Mouse (Mus musculus) heart, embryonic 16.5 days (tissue): Measurements from ENCODE around the gene Pgap1. TPM values are rescaled to one million over a fixed set of nuclear protein-coding genes. Genes with fewer than 3 reads are reported as not detected.

Experiments
- ATAC-seq: fragments of 200-750 bp; cut with Nextera tagmentation; replicated peaks from 2 replicates; pipeline ENCODE4 v1.8.0; 2017; ENCODE audit warnings: moderate number of reproducible peaks; ENCODE audit not compliant: insufficient read depth, low FRiP score; ENCODE audit errors: extremely low read depth
- H3K27ac ChIP-seq: fragments of 300-500 bp; sonication (generic); 2 replicates; pipeline ENCODE4 v1.5.1; 2014; ENCODE audit warnings: mild to moderate bottlenecking, low read length, control low read depth, moderate library complexity
- H3K27me3 ChIP-seq: fragments of 300-500 bp; sonication (generic); 2 replicates; pipeline ENCODE4 v1.6.1; 2014; ENCODE audit warnings: low read length, mixed read lengths; ENCODE audit not compliant: control insufficient read depth, insufficient read depth
- H3K36me3 ChIP-seq: fragments of 300-500 bp; sonication (generic); 2 replicates; pipeline ENCODE4 v1.6.1; 2014; ENCODE audit not compliant: control insufficient read depth, insufficient read depth
- H3K4me1 ChIP-seq: fragments of 300-500 bp; sonication (generic); 2 replicates; pipeline ENCODE4 v1.6.1; 2014; ENCODE audit warnings: low read length, mixed read lengths; ENCODE audit not compliant: control insufficient read depth, insufficient read depth
- H3K4me2 ChIP-seq: fragments of 300-500 bp; sonication (generic); 2 replicates; pipeline ENCODE4 v1.6.1; 2014; ENCODE audit warnings: low read depth, mild to moderate bottlenecking, control low read depth, low read length
- H3K4me3 ChIP-seq: fragments of 300-500 bp; sonication (generic); 2 replicates; pipeline ENCODE4 v1.5.1; 2014; ENCODE audit warnings: mild to moderate bottlenecking, control low read depth, low read length
- H3K9ac ChIP-seq: fragments of 300-500 bp; sonication (generic); 2 replicates; pipeline ENCODE4 v1.6.1; 2014; ENCODE audit warnings: low read length, control low read depth
- H3K9me3 ChIP-seq: fragments of 300-500 bp; sonication (generic); replicated peaks from 2 replicates; pipeline ENCODE4 v1.6.1; 2016; ENCODE audit warnings: low read length; ENCODE audit not compliant: control insufficient read depth
- WGBS: fragments of 180-500 bp; shearing (Covaris S2); extraction: QIAGEN DNeasy Blood & Tissue Kit; methylation state at CpG from one replicate; pipeline ENCODE4 v1.1.7; 2014; 5-methylcytosine and 5-hydroxymethylcytosine counted together
- polyA plus RNA-seq: library from polyadenylated mRNA; unstranded; fragments of >200 nt; fragmentation: Nextera tagmentation; extraction: Ambion mirVana; gene quantifications from 2 replicates; pipeline ENCODE4 v1.2.1, GENCODE M21; 2015

Pgap1 gene
- polyA plus RNA-seq, 1 experiment from 2014 or later, result 2.7 TPM

GRCm38 (mm10) chr1:54492435-54492841, 65.0 kb downstream of the Pgap1 start:
- WGBS, result 66% methylated on average over 2 of the region's 2 CpGs
- Histone ChIP-seq H3K27me3 (no peaks in the 10 kb centered on the region), H3K4me3 (no peak overlapping the region), H3K4me1 (no peaks in the 10 kb centered on the region), H3K27ac (no peak overlapping the region), H3K9ac (no peak overlapping the region), H3K36me3 (no peaks in the 10 kb centered on the region), H3K9me3 (no peaks in the 10 kb centered on the region), H3K4me2 (no peak overlapping the region)
- peak; percentile 32; the same call in 1 of the 2 replicates for ATAC-seq

GRCm38 (mm10) chr1:54484744-54485420, 72.6 kb downstream of the Pgap1 start:
- WGBS, result 96% methylated on average over 3 of the region's 3 CpGs
- no peak overlapping the region for H3K4me2 ChIP-seq
- H3K4me3 ChIP-seq, result no peak overlapping the region
- no peak for ATAC-seq
- no peaks in the 10 kb centered on the region for H3K9me3 ChIP-seq
- H3K36me3 ChIP-seq, result peaks cover 5% of the 10 kb centered on the region; the same call in 1 of the 2 replicates
- H3K4me1 ChIP-seq, result no peaks in the 10 kb centered on the region
- H3K27me3 ChIP-seq, result no peaks in the 10 kb centered on the region
- H3K27ac ChIP-seq, result no peak overlapping the region
- H3K9ac ChIP-seq, result no peak overlapping the region

- Histone ChIP-seq H3K27ac (no peak overlapping the region), H3K9ac (no peak overlapping the region), H3K27me3 (no peaks in the 10 kb centered on the region), H3K4me2 (no peak overlapping the region), H3K9me3 (0 out of 2 replicates have a peak, but pooled peaks cover 2% of the 10 kb centered on the region), H3K4me1 (no peaks in the 10 kb centered on the region), H3K36me3 (peaks cover 9% of the 10 kb centered on the region; the same call in 1 of the 2 replicates), H3K4me3 (no peak overlapping the region)
- 93% methylated on average over 12 of the region's 12 CpGs for WGBS
- no peak for ATAC-seq
Observed at GRCm38 (mm10) chr1:54480491-54480890, 77.0 kb downstream of the Pgap1 start.

- H3K27ac ChIP-seq, result no peak overlapping the region
- H3K4me2 ChIP-seq, result no peak overlapping the region
- no peaks in the 10 kb centered on the region for H3K36me3 ChIP-seq
- no peak for ATAC-seq
- no peaks in the 10 kb centered on the region for H3K27me3 ChIP-seq
- H3K9me3 ChIP-seq, result no peaks in the 10 kb centered on the region
- no peaks in the 10 kb centered on the region for H3K4me1 ChIP-seq
- no peak overlapping the region for H3K4me3 ChIP-seq
- no peak overlapping the region for H3K9ac ChIP-seq
Observed at GRCm38 (mm10) chr1:54468662-54469061, 88.8 kb downstream of the Pgap1 start.

- Histone ChIP-seq H3K4me2 (no peak overlapping the region), H3K36me3 (no peaks in the 10 kb centered on the region), H3K9ac (no peak overlapping the region), H3K9me3 (no peaks in the 10 kb centered on the region), H3K27ac (no peak overlapping the region), H3K27me3 (no peaks in the 10 kb centered on the region), H3K4me1 (no peaks in the 10 kb centered on the region), H3K4me3 (no peak overlapping the region)
- WGBS, result 94% methylated on average over 1 of the region's 1 CpGs
- ATAC-seq, result no peak
Observed at GRCm38 (mm10) chr1:54467366-54467765, 90.1 kb downstream of the Pgap1 start.

GRCm38 (mm10) chr1:54452116-54452515, 105.4 kb downstream of the Pgap1 start:
- no peaks in the 10 kb centered on the region for H3K4me1 ChIP-seq
- WGBS, result 73% methylated on average over 2 of the region's 2 CpGs

GRCm38 (mm10) chr1:54448833-54449232, 108.7 kb downstream of the Pgap1 start:
- Histone ChIP-seq H3K4me3 (no peak overlapping the region), H3K9ac (no peak overlapping the region), H3K36me3 (no peaks in the 10 kb centered on the region), H3K27me3 (no peaks in the 10 kb centered on the region), H3K4me2 (no peak overlapping the region), H3K27ac (no peak overlapping the region), H3K4me1 (no peaks in the 10 kb centered on the region), H3K9me3 (no peaks in the 10 kb centered on the region)
- WGBS, result 77% methylated on average over 4 of the region's 4 CpGs
- ATAC-seq, result no peak

More at GRCm38 (mm10) chr1:54452116-54452515, 105.4 kb downstream of the Pgap1 start:
- no peak for ATAC-seq
- H3K36me3 ChIP-seq, result no peaks in the 10 kb centered on the region
- H3K4me2 ChIP-seq, result no peak overlapping the region
- no peaks in the 10 kb centered on the region for H3K27me3 ChIP-seq
- no peak overlapping the region for H3K27ac ChIP-seq
- H3K9me3 ChIP-seq, result no peaks in the 10 kb centered on the region
- no peak overlapping the region for H3K4me3 ChIP-seq
- no peak overlapping the region for H3K9ac ChIP-seq

GRCm38 (mm10) chr1:54443641-54444040, 113.8 kb downstream of the Pgap1 start:
- WGBS, result 46% methylated on average over 7 of the region's 7 CpGs
- no peaks in the 10 kb centered on the region for H3K36me3 ChIP-seq
- no peak overlapping the region for H3K9ac ChIP-seq
- no peaks in the 10 kb centered on the region for H3K9me3 ChIP-seq
- H3K4me1 ChIP-seq, result no peaks in the 10 kb centered on the region
- H3K4me3 ChIP-seq, result no peak overlapping the region
- H3K27me3 ChIP-seq, result peaks cover 3% of the 10 kb centered on the region; the same call in 1 of the 2 replicates
- ATAC-seq, result no peak
- H3K27ac ChIP-seq, result no peak overlapping the region
- H3K4me2 ChIP-seq, result no peak overlapping the region

- Histone ChIP-seq H3K27me3 (peaks cover 3% of the 10 kb centered on the region; the same call in 1 of the 2 replicates), H3K9me3 (no peaks in the 10 kb centered on the region), H3K4me1 (peaks cover 5% of the 10 kb centered on the region), H3K27ac (no peak overlapping the region), H3K9ac (peak overlapping the region; percentile 91), H3K4me3 (peak overlapping the region; percentile 88), H3K36me3 (peaks cover under 1% of the 10 kb centered on the region; the same call in 1 of the 2 replicates), H3K4me2 (peak overlapping the region; percentile 79; the same call in 1 of the 2 replicates)
- 49% methylated on average over 3 of the region's 3 CpGs for WGBS
- no peak for ATAC-seq
Observed at GRCm38 (mm10) chr1:54439080-54439476, 118.4 kb downstream of the Pgap1 start.
